Mouse (Mus musculus) hindbrain, embryonic 14.5 days (tissue): ENCODE data around the gene Kidins220. TPM values are rescaled to one million over a fixed set of nuclear protein-coding genes. Genes with fewer than 3 reads are reported as not detected.

Experiments used
- ATAC-seq: fragments of 200-750 bp; cut with Nextera tagmentation; 2 replicates; pipeline ENCODE4 v1.8.0; 2017; ENCODE audit warnings: moderate number of reproducible peaks, mild to moderate bottlenecking, moderate TSS enrichment, moderate library complexity; ENCODE audit not compliant: low FRiP score
- DNase-seq: peaks from one replicate; pipeline ENCODE4 v3.0.0-alpha.2; 2015; ENCODE audit warnings: low spot score
- H3K27ac ChIP-seq: fragments of 300-500 bp; sonication (generic); 2 replicates; pipeline ENCODE4 v1.5.1; 2014; ENCODE audit warnings: mild to moderate bottlenecking, moderate library complexity
- H3K27me3 ChIP-seq: fragments of 300-500 bp; sonication (generic); 2 replicates; pipeline ENCODE4 v1.6.1; 2014; ENCODE audit warnings: mild to moderate bottlenecking, low read length, mixed read lengths; ENCODE audit not compliant: control insufficient read depth, insufficient read depth
- H3K36me3 ChIP-seq: fragments of 300-500 bp; sonication (generic); replicated peaks from 2 replicates; pipeline ENCODE4 v1.6.1; 2014; ENCODE audit not compliant: control insufficient read depth, insufficient read depth
- H3K4me1 ChIP-seq: fragments of 300-500 bp; sonication (generic); replicated peaks from 2 replicates; pipeline ENCODE4 v1.6.1; 2014; ENCODE audit warnings: antibody characterized with exemption, low read length, mixed read lengths; ENCODE audit not compliant: control insufficient read depth, insufficient read depth
- H3K4me2 ChIP-seq: fragments of 300-500 bp; sonication (generic); replicated peaks from 2 replicates; pipeline ENCODE4 v1.6.1; 2014; ENCODE audit warnings: mild to moderate bottlenecking, moderate library complexity
- H3K4me3 ChIP-seq: fragments of 300-500 bp; sonication (generic); replicated peaks from 2 replicates; pipeline ENCODE4 v1.5.1; 2014; ENCODE audit warnings: mild to moderate bottlenecking, low read length
- H3K9ac ChIP-seq: fragments of 300-500 bp; sonication (generic); 2 replicates; pipeline ENCODE4 v1.6.1; 2014
- H3K9me3 ChIP-seq: fragments of 300-500 bp; sonication (generic); 2 replicates; pipeline ENCODE4 v1.6.1; 2016; ENCODE audit warnings: low read length; ENCODE audit not compliant: control insufficient read depth
- WGBS: fragments of 180-500 bp; shearing (Covaris S2); extraction: QIAGEN DNeasy Blood & Tissue Kit; methylation state at CpG from one replicate; pipeline ENCODE4 v1.1.7; 2014; 5-methylcytosine and 5-hydroxymethylcytosine counted together
- polyA plus RNA-seq: library from polyadenylated mRNA; unstranded; fragments of >200 nt; fragmentation: Nextera tagmentation; extraction: Ambion mirVana; gene quantifications from 2 replicates; pipeline ENCODE4 v1.2.1, GENCODE M21; 2014

Kidins220 gene
- polyA plus RNA-seq, 1 experiment from 2014 or later, result 174 TPM

DNA sequence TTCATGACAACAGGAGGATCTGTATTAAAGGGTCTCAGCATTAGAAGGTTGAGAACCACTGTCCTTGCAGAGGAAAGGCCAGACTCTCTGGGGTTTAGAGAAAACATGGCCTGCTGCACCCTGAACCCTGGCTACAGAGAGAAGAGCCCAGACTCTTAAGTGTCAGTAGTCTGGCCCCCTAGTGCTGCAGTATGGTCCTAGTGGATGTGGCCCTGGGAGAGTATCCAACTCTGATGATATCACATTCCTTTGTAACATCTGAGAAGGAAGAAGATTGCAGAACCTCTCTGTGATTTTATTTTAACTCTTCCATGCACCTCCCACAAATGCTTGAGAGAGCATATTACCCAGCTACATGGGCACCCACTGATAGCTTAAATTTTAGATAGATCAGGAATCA lies 129.8 kb downstream of the Kidins220 start:
- Histone ChIP-seq H3K4me1 (0 out of 2 replicates have a peak, but pooled peaks cover 7% of the 10 kb centered on the region), H3K9me3 (no peaks in the 10 kb centered on the region), H3K27ac (no peak overlapping the region), H3K4me2 (no peak overlapping the region), H3K9ac (no peak overlapping the region), H3K36me3 (no peaks in the 10 kb centered on the region), H3K27me3 (no peaks in the 10 kb centered on the region), H3K4me3 (no peak overlapping the region)
- no peak for DNase-seq
- ATAC-seq, result no peak

DNA sequence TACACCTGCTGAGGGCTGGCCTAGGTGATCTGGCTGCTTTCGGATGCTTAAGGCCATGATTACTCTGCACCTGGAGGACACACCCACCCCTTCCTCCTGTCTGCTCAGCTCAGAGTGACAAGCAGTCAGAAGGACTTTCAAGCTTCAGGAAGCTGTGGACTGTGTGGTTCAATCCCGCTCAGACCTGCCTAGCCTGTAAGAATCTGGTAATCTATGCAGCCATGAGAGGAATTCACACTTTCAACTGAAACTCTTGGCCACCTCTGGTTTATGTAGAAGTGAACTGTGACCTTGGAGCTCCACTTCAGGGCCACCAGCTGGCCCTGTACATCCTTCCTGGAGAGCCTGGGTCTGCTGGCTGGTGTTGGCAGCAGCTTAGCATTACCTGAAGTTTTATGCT lies 134.1 kb downstream of the Kidins220 start:
- DNase-seq, result no peak
- no peak overlapping the region for H3K4me3 ChIP-seq
- no peaks in the 10 kb centered on the region for H3K36me3 ChIP-seq
- ATAC-seq, result no peak
- no peaks in the 10 kb centered on the region for H3K4me1 ChIP-seq
- no peaks in the 10 kb centered on the region for H3K27me3 ChIP-seq
- H3K9ac ChIP-seq, result no peak overlapping the region
- 89% methylated on average over 2 of the region's 2 CpGs for WGBS
- H3K4me2 ChIP-seq, result no peak overlapping the region
- no peak overlapping the region for H3K27ac ChIP-seq
- H3K9me3 ChIP-seq, result no peaks in the 10 kb centered on the region

DNA sequence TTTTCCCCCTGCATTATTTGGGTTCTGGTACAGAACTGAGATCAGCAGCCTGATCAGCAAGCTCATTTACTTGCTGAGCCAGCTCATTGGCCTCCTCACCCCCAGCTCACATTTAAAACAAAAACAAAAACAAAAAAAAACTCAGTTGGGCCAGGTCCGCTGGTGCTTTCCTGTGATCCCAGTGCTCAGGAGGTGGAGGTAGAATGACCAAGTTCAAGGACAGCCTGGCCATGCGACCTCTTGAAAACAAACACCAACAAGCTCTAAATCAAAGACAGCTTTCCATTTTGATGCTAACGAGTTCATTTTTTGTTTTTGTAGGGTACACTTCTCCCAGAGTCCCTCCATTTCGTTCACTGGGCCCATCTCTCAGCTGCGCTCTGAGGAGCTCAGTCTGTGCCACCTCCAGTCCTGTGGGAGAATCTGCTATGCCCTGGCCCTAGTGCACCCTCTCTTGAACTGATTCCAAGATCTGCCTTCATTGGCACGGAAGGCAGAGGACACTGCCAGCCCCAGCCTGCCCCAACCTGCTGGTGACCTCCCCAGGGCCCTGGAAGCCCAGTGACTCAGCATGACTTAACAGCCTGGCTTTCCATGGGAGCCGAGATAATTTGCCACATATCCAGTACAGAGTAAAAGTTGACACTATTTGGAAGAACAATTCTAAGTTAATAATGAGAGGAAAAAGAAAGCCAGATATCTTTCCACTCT lies 135.4 kb downstream of the Kidins220 start:
- H3K27me3 ChIP-seq, result no peaks in the 10 kb centered on the region
- no peak for ATAC-seq
- no peaks in the 10 kb centered on the region for H3K9me3 ChIP-seq
- no peaks in the 10 kb centered on the region for H3K4me1 ChIP-seq
- 69% methylated on average over 7 of the region's 7 CpGs for WGBS
- no peak overlapping the region for H3K4me2 ChIP-seq
- no peak overlapping the region for H3K27ac ChIP-seq
- H3K36me3 ChIP-seq, result no peaks in the 10 kb centered on the region
- H3K9ac ChIP-seq, result no peak overlapping the region
- no peak overlapping the region for H3K4me3 ChIP-seq
- DNase-seq, result no peak

DNA sequence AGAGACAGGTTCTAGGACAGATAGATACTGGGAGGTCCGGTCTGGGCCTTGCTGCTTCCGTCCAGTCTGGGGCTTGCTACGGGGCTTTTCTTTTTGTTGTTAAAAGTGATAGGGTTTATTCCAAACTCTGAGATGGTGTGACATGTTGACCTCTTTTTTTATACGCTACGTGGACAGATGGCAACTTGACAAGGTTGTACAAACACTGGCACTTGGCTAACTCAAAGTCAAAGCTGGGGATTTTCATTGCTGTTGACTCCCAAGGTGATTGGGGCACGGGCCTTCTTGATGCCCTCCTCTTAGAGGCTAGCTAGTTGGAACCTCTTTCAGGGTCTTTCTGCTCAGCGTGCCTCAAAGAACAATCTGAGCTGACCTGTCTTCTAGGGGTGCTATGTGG lies 136.0 kb downstream of the Kidins220 start:
- Histone ChIP-seq H3K36me3 (no peaks in the 10 kb centered on the region), H3K27me3 (no peaks in the 10 kb centered on the region), H3K4me2 (no peak overlapping the region), H3K27ac (no peak overlapping the region), H3K4me3 (no peak overlapping the region), H3K9me3 (no peaks in the 10 kb centered on the region), H3K9ac (no peak overlapping the region), H3K4me1 (no peaks in the 10 kb centered on the region)
- 85% methylated on average over 7 of the region's 7 CpGs for WGBS
- DNase-seq (no peak), ATAC-seq (no peak)

Other genes with a start within 250 kb of the Kidins220 start
- gene Mboat2, start 144.0 kb upstream of the Kidins220 start, polyA plus RNA-seq, result 79.2 and 80.1 TPM in 2 replicates
- gene Id2, start 122.2 kb downstream of the Kidins220 start, polyA plus RNA-seq, result 314 and 316 TPM in 2 replicates